Mouse (Mus musculus) liver, adult 2 months (tissue): Measurements from ENCODE around the gene Spata13. TPM values are rescaled to one million over a fixed set of nuclear protein-coding genes. Genes with fewer than 3 reads are reported as not detected.

Experiments
- DNase-seq: peaks from one replicate; pipeline ENCODE4 v3.0.0-alpha.2; 2011; ENCODE audit warnings: low read depth, low spot score; ENCODE audit errors: extremely low read depth
- H3K27ac ChIP-seq: fragments of 200-500 bp; replicated peaks from 2 replicates; pipeline ENCODE4 v1.5.1; 2012; ENCODE audit warnings: low read depth, mild to moderate bottlenecking, control low read depth, inconsistent platforms, low read length; ENCODE audit not compliant: insufficient read depth
- H3K27me3 ChIP-seq: fragments of 200-500 bp; 2 replicates; pipeline ENCODE4 v1.6.1; 2012; ENCODE audit warnings: mild to moderate bottlenecking, moderate library complexity, low read length, inconsistent platforms; ENCODE audit not compliant: control insufficient read depth, insufficient read depth
- H3K36me3 ChIP-seq: fragments of 200-500 bp; 2 replicates; pipeline ENCODE4 v1.6.1; 2012; ENCODE audit warnings: low read length, inconsistent platforms; ENCODE audit not compliant: control insufficient read depth, insufficient read depth
- H3K4me1 ChIP-seq: fragments of 200-500 bp; 2 replicates; pipeline ENCODE4 v1.6.1; 2011; ENCODE audit warnings: low read length; ENCODE audit not compliant: control insufficient read depth, insufficient read depth
- H3K4me3 ChIP-seq: fragments of 200-500 bp; 2 replicates; pipeline ENCODE4 v1.5.1; 2011; ENCODE audit warnings: low read depth, mild to moderate bottlenecking, control low read depth, low read length, moderate library complexity; ENCODE audit not compliant: insufficient read depth
- H3K79me2 ChIP-seq: fragments of 200-500 bp; 2 replicates; pipeline ENCODE4 v1.6.1; 2012; ENCODE audit warnings: inconsistent platforms, mild to moderate bottlenecking, low read length, moderate library complexity; ENCODE audit not compliant: control insufficient read depth, insufficient read depth
- H3K9ac ChIP-seq: fragments of 200-500 bp; 2 replicates; pipeline ENCODE4 v1.6.1; 2012; ENCODE audit warnings: low read depth, mild to moderate bottlenecking, control low read depth, inconsistent platforms, low read length
- CTCF ChIP-seq: fragments of 200-500 bp; IDR thresholded peaks from 2 replicates; pipeline ENCODE4 v1.5.1; 2011; ENCODE audit warnings: low read depth, low read length, control low read depth
- POLR2A ChIP-seq: fragments of 200-500 bp; IDR thresholded peaks from 2 replicates; pipeline ENCODE4 v1.6.1; 2011; ENCODE audit warnings: low read length, control low read depth; ENCODE audit not compliant: insufficient read depth; ENCODE audit errors: extremely low read depth
- WGBS: fragments of 180-500 bp; shearing (Covaris S2); methylation state at CpG from one replicate; pipeline ENCODE4 v1.1.7; 2018; 5-methylcytosine and 5-hydroxymethylcytosine counted together
- polyA plus RNA-seq: library from polyadenylated mRNA; depleted of rRNA; stranded (reverse); fragments of >200 nt; gene quantifications from 2 replicates; pipeline ENCODE4 v1.2.3, GENCODE M21; 2012
- total RNA-seq: library from RNA; depleted of rRNA; stranded (reverse); fragments of >200 nt; gene quantifications from 2 replicates; pipeline ENCODE4 v1.2.3, GENCODE M21; 2014

Gene Spata13
- total and polyA plus RNA-seq, 2 experiments, result 11.9 to 20.6 TPM

GRCm38 (mm10) chr14:60711161-60711560, 77.4 kb downstream of the Spata13 start:
- Histone ChIP-seq H3K4me3 (no peak overlapping the region), H3K27ac (no peak overlapping the region), H3K27me3 (no peaks in the 10 kb centered on the region), H3K36me3 (peaks cover 31% of the 10 kb centered on the region), H3K79me2 (peaks cover 4% of the 10 kb centered on the region; the same call in 1 of the 2 replicates), H3K9ac (no peak overlapping the region), H3K4me1 (no peaks in the 10 kb centered on the region)
- 95% methylated on average over 5 of the region's 5 CpGs for WGBS
- no peak for DNase-seq
- TF ChIP-seq CTCF (no peak), POLR2A (no peak)

GRCm38 (mm10) chr14:60711590-60712288, 77.9 kb downstream of the Spata13 start:
- no peak overlapping the region for H3K27ac ChIP-seq
- no peak overlapping the region for H3K9ac ChIP-seq
- no peak overlapping the region for H3K4me3 ChIP-seq
- no peak for DNase-seq
- peaks cover 33% of the 10 kb centered on the region for H3K36me3 ChIP-seq
- peaks cover 2% of the 10 kb centered on the region; the same call in 1 of the 2 replicates for H3K79me2 ChIP-seq
- TF ChIP-seq CTCF (peak; percentile 29; the same call in 1 of the 2 replicates), POLR2A (no peak)
- WGBS, result 90% methylated on average over 6 of the region's 6 CpGs
- no peaks in the 10 kb centered on the region for H3K4me1 ChIP-seq
- no peaks in the 10 kb centered on the region for H3K27me3 ChIP-seq

GRCm38 (mm10) chr14:60712289-60712830, 78.6 kb downstream of the Spata13 start:
- Histone ChIP-seq H3K27ac (no peak overlapping the region), H3K79me2 (no peaks in the 10 kb centered on the region; the same call in 1 of the 2 replicates), H3K36me3 (peaks cover 28% of the 10 kb centered on the region), H3K9ac (no peak overlapping the region), H3K4me3 (no peak overlapping the region), H3K27me3 (no peaks in the 10 kb centered on the region), H3K4me1 (no peaks in the 10 kb centered on the region)
- no peak for DNase-seq
- no peak for TF ChIP-seq CTCF
- no peak for TF ChIP-seq POLR2A
- 92% methylated on average over 11 of the region's 11 CpGs for WGBS

GRCm38 (mm10) chr14:60715686-60716085, 81.9 kb downstream of the Spata13 start:
- peaks cover 36% of the 10 kb centered on the region for H3K36me3 ChIP-seq
- 93% methylated on average over 5 of the region's 5 CpGs for WGBS
- H3K4me1 ChIP-seq, result no peaks in the 10 kb centered on the region
- no peak overlapping the region for H3K9ac ChIP-seq
- no peak for DNase-seq
- H3K27me3 ChIP-seq, result no peaks in the 10 kb centered on the region
- no peak overlapping the region for H3K27ac ChIP-seq
- no peaks in the 10 kb centered on the region; the same call in 1 of the 2 replicates for H3K79me2 ChIP-seq
- no peak overlapping the region for H3K4me3 ChIP-seq
- TF ChIP-seq CTCF, result no peak
- no peak for TF ChIP-seq POLR2A

- Histone ChIP-seq H3K4me3 (no peak overlapping the region), H3K4me1 (no peaks in the 10 kb centered on the region), H3K79me2 (no peaks in the 10 kb centered on the region), H3K27me3 (no peaks in the 10 kb centered on the region), H3K36me3 (peaks cover 16% of the 10 kb centered on the region), H3K9ac (no peak overlapping the region), H3K27ac (0 out of 2 replicates have a peak overlapping the region, but pooled peaks have one; percentile 24)
- 63% methylated on average over 8 of the region's 8 CpGs for WGBS
- peak; percentile 28 for DNase-seq
- TF ChIP-seq POLR2A, result no peak
- no peak for TF ChIP-seq CTCF
Measured at GRCm38 (mm10) chr14:60721304-60721703, 87.5 kb downstream of the Spata13 start.

- WGBS, result 74% methylated on average over 3 of the region's 3 CpGs
- DNase-seq, result no peak
- peaks cover 15% of the 10 kb centered on the region for H3K36me3 ChIP-seq
- H3K4me3 ChIP-seq, result no peak overlapping the region
- H3K4me1 ChIP-seq, result no peaks in the 10 kb centered on the region
- no peaks in the 10 kb centered on the region for H3K27me3 ChIP-seq
- no peak overlapping the region for H3K27ac ChIP-seq
- no peak for TF ChIP-seq CTCF
- TF ChIP-seq POLR2A, result no peak
- H3K79me2 ChIP-seq, result no peaks in the 10 kb centered on the region; the same call in 1 of the 2 replicates
- H3K9ac ChIP-seq, result no peak overlapping the region
Measured at GRCm38 (mm10) chr14:60721938-60722337, 88.1 kb downstream of the Spata13 start.
